Mouse (Mus musculus) right cerebral cortex, postnatal 25 days (tissue): ENCODE results near the gene Gm20518.

Source experiments
- DNase-seq: peaks from one replicate; pipeline ENCODE4 v3.0.0; 2022

Gene Gm20518

GRCm38 (mm10) chr16:17803675-17804448 lies 87.6 kb downstream of the Gm20518 start:
- DNase-seq: no peak

- DNase-seq: peak; percentile 69
These were observed 88.4 kb downstream of the Gm20518 start for GRCm38 (mm10) chr16:17802839-17803674.

- DNase-seq: no peak
These were observed 89.0 kb downstream of the Gm20518 start for GRCm38 (mm10) chr16:17802456-17802838.

- no peak for DNase-seq
These were observed 89.6 kb downstream of the Gm20518 start for GRCm38 (mm10) chr16:17801777-17802455.

- DNase-seq: no peak
These were observed 91.9 kb downstream of the Gm20518 start for GRCm38 (mm10) chr16:17799584-17799983.

- DNase-seq: no peak
These were observed 92.9 kb downstream of the Gm20518 start for GRCm38 (mm10) chr16:17798321-17799180.

- no peak for DNase-seq
These were observed 93.6 kb downstream of the Gm20518 start for GRCm38 (mm10) chr16:17797812-17798311.

GRCm38 (mm10) chr16:17796971-17797811 lies 94.3 kb downstream of the Gm20518 start, which contains the start of gene Scarf2:
Gene Scarf2 (plus strand): TSS chr16:17797282.
- no peak for DNase-seq

- no peak for DNase-seq
These were observed 95.0 kb downstream of the Gm20518 start for GRCm38 (mm10) chr16:17796519-17796918.

GRCm38 (mm10) chr16:17795643-17796042 lies 95.8 kb downstream of the Gm20518 start:
- DNase-seq: no peak

GRCm38 (mm10) chr16:17794047-17794446 lies 97.4 kb downstream of the Gm20518 start:
- no peak for DNase-seq

GRCm38 (mm10) chr16:17792728-17793127 lies 98.7 kb downstream of the Gm20518 start:
- no peak for DNase-seq

GRCm38 (mm10) chr16:17785337-17785736 lies 106.1 kb downstream of the Gm20518 start:
- DNase-seq: no peak
